Mouse (Mus musculus): ENCODE data around the gene Cbfa2t2.

Gene Cbfa2t2

DNA sequence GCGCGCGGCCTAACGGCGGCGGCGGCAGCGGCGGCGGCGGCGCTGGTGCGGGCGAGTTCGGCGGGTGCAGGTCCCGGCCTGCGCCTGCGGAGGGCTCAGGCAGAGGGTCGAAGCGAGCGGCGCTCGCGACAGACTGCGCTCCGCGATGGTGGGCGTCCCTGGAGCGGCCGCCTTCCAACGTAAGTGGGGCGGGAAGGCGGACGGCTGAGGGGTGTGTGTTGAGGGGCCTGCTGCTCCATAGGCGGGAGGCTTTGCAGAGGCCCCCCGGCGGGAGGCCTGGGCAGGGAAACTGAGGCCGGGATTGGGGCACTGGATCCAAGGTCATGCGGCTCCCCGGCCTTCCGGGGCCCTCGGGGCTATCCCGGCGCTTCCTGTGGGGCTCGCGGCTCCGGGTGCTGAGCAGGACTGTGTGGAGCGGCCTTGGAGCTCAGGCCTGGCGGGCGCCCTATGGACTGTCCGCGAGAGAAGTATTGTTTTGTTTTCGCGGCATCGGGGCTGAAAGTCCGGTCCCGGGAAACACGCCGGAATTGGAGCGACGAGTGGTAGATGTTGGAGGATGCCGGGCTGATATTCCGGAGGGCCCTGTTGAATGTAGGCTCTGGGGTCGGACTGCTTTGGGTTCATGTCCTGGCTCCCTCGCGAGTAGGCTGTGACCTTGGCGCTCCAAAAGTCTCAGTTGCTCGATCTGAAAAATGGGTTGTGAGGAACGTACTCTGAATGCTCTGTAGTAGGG, at the start of gene Cbfa2t2:
Gene Cbfa2t2, plus strand, starts transcription at position 24 of the 733 bp plus-strand sequence.
- DNase-seq (ENCODE audit: low spot score in 2 of 2) = peak in 1 of 2 experiments; percentile 47

- no peak for DNase-seq (ENCODE audit: low spot score in 2 of 2)
Observed at GRCm38 (mm10) chr2:154390180-154390964, 45.9 kb upstream of the Cbfa2t2 start.

DNA sequence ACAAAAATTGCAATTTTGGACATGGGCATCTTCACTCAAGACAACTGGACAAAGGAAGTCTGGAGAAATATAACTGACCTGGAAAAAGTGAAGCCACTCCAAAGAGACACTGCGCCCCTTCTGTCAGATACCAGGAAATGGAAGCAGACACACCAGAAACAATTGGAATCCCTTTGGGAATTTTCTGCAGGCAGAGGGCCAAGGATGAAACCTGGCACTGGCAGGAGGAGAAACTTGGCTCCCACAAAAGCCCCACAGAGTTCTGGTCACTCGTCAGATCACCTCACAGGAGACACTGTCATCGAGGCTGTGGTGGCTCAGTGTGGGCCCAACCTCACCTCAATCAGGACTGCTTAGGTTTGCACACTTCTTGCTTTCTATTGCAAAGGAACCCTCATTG, 41.7 kb upstream of the Cbfa2t2 start:
- no peak for DNase-seq (ENCODE audit: low spot score in 2 of 2)

DNA sequence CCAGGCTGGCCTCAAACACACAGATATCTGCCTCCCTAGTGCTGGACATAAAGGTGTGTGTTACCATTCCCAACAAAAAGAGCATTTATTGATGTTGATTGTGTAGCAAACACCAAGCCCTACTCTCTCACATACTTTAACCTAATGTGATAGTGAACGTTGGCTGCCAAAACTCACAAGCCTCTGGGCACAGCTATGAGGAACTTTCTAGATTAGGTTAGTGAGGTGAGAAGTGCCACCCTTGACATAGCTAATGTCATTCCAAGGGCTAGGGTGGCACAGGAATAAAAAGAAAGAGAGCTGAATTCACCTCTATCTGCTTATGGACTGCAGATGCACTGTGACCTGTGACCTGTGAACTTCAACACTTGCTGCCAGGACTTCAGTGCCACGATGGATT, 39.8 kb upstream of the Cbfa2t2 start:
- DNase-seq (ENCODE audit: low spot score in 2 of 2) = no peak

DNA sequence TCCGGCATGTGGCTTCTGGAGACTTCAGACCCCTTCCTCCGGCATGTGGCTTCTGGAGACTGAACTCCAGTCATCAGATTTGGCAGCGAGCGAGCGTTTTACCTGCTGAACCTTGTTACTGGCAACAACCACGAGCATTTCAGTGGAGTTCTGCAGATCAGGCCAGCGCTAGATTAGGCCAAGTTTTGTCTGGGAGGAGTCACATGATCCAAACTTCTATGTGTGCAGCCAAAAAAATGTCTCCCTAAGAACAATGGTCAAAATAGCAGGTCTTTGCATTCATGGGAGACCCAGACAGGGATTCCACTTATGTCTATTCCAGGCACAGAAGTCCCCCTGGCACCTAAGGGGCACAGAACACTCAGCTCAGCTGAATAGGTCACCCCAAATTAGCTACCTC, 38.0 kb upstream of the Cbfa2t2 start:
- DNase-seq (ENCODE audit: low spot score in 2 of 2) = no peak

- no peak for DNase-seq (ENCODE audit: low spot score in 2 of 2)
Observed at GRCm38 (mm10) chr2:154399325-154399724, 37.0 kb upstream of the Cbfa2t2 start.

GRCm38 (mm10) chr2:154401976-154402375, 34.3 kb upstream of the Cbfa2t2 start:
- DNase-seq (ENCODE audit: low spot score in 2 of 2) = no peak

GRCm38 (mm10) chr2:154402811-154403210, 33.5 kb upstream of the Cbfa2t2 start:
- DNase-seq (ENCODE audit: low spot score in 2 of 2) = no peak

DNA sequence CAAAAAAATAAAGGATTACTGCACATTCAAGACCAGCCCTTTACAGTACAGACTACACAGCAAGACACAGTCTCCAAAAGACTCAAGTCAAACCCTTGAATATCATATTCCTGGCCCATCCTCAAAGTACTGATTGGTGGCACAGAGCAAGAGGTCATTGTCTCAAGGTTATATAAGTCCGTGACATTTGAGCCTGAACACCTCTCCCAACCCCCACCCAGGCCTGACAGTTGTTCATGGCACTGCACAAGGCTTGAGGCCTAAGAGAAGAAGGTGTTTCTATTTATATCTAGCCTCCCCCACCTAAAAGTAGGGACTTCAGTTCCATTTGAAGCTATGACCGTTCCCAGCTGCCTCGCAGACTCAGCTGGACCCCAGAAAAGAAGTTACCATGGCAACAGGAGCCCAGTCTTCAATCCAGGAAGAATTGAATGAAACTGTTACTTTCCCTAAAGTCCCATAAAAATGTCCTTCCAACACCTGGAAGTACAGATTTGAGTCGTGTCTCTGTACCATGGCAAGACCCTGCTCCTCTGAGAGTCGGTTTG, 30.8 kb upstream of the Cbfa2t2 start:
- no peak for DNase-seq (ENCODE audit: low spot score in 2 of 2)

DNA sequence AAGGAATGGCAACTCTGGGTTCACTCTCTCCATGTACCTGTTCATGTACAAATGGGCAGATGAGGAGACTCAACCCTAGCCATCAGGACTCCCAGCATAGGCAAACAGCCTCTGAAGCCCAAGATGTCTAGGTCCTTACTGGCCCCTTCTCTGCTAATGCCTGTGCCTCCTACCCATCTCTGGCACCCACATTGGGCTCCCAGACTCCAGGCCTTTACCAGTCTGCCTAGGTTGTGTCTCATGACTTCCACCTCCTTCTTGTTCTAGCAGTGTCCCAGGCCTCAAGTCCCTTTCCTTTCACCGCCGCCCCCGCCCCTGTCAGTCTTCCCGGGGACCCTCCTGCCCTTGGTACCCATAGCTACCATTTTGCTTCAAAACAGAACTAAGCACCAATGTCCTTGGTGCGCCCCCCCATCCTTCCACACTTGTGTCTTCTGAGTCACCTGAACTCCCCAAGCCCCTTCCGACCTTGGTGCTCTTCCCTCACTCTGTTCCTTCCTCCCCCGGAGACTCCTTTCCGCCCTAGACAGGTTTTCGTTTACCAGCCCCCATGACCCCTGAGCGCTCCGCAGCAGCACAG, 29.1 kb upstream of the Cbfa2t2 start:
- no peak for DNase-seq (ENCODE audit: low spot score in 2 of 2)

GRCm38 (mm10) chr2:154407643-154408445, 28.4 kb upstream of the Cbfa2t2 start, which contains the start of gene Snta1:
Gene Snta1 (minus strand): TSS chr2:154408099.
- DNase-seq (ENCODE audit: low spot score in 2 of 2) = peak; percentile 47 to 69

DNA sequence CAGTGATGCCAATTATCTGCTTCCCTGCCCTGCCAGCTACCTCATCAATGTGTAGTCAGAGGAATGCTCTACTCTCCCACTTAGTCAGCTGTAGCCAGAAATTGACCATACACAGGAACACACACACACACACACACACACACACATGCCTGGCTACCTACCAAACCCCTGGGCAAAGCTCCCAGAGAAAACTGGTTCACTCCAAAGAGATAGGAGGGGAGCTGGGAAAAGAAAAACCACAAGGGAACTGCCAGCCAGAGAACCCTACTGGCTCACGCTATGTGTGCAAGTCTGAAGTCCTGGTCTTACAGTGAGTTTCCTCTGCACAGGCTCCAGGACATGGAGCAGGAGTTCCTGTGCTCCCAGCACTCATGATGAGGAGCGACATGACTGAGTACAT, 25.9 kb upstream of the Cbfa2t2 start:
- DNase-seq (ENCODE audit: low spot score in 2 of 2) = peak in 1 of 2 experiments; percentile 34

DNA sequence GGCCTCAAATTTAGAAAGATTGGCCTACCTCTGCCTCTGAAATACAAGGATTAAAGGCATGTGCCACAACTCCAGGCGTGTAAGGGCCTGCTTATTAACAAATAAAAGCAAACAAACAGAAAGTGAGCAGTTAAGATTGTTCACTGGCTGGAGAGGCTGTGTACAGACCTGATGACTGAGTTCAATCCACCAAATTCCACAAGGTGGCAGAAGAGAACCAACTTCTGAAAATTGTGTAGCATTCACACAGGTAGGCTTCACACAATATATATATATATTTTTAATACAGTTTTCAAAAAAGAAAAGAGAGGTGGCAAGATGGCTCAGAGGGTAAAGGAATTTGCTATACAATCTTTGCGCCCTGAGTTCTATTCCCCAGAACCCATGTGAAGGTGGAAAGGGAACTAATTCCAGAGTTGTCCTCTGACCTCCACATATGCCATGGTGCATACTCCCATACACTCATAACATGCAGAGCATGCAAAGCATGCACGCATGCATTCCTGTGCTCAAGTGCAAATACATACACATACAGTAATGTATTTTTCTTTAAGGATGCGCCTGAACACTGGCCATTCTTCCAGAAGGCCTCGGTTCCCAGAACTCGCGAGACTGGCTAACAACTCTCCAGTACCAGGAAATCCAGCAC, 24.1 kb upstream of the Cbfa2t2 start:
- no peak for DNase-seq (ENCODE audit: low spot score in 2 of 2)

DNA sequence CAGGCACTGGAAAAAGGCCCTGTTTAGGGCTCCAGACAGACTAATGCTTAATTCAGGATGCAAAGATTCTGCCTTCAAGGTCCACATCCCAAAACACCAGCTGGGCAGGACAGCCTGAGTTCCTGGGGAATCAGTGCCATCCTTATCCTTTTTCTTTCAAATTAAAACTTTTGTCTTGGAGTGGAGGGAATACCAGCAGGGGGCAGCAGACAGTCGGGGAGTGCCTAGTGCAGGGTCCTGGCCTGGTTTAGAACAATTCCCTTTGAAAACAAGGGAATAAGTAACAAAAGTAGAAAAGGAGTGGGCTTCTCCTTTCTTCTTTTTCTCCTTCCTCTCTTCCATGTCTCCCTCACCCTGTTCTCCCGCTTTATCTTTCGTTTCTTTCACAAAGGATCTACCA, 19.2 kb upstream of the Cbfa2t2 start:
- DNase-seq (ENCODE audit: low spot score in 2 of 2) = peak; percentile 48 to 72

DNA sequence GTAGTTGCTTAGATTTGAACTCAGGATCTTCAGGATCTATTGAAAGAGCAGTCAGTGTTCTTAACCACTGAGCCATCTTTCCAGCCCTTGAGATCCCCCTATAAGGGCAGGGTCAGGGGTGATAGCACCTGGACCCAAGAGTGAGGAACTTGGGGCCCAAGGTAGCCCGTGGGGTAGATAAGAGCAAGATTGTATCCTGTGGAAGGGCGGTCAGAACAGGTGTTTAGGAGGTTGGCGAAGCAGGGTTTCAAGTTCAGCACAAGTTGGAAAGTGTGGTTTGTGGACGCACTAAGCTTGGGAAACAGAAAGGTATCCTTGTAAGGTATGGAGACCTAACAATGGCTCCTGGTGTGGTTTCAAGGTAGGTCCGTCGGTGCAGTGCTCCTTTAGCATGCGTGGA, 18.3 kb upstream of the Cbfa2t2 start:
- no peak for DNase-seq (ENCODE audit: low spot score in 2 of 2)

GRCm38 (mm10) chr2:154419631-154420515, 16.4 kb upstream of the Cbfa2t2 start:
- no peak for DNase-seq (ENCODE audit: low spot score in 2 of 2)

GRCm38 (mm10) chr2:154420942-154421731, 15.1 kb upstream of the Cbfa2t2 start:
- DNase-seq (ENCODE audit: low spot score in 2 of 2) = no peak

GRCm38 (mm10) chr2:154422181-154422580, 14.1 kb upstream of the Cbfa2t2 start:
- DNase-seq (ENCODE audit: low spot score in 2 of 2) = no peak

- DNase-seq (ENCODE audit: low spot score in 2 of 2) = no peak
Observed at GRCm38 (mm10) chr2:154423548-154423947, 12.7 kb upstream of the Cbfa2t2 start.
